Mouse (Mus musculus): ENCODE data around the gene Nxf2. TPM values are rescaled to one million over a fixed set of nuclear protein-coding genes. Genes with fewer than 3 reads are reported as not detected.

The Nxf2 gene
- 0.05 and 0.10 TPM in 2 replicates for polyA plus RNA-seq (2012; rRNA removed)

DNA sequence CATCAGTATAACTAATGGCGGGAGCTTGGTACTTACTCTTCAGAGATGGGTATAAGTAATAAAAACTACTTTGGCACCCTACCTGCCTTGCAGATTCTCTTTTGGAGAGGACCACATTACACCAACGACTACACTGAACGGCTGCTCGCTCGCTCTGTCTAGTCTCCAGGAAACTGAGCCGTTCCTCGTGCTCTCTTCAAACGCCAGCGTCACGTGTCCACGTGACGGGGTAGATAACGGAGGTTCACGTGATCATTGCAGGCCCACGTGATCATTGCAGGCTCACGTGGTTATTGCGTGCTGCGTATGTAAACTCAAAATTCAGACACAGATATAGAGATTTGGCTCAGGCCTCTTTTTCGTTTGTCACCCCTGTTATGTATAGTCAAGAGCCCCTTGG is at the start of gene Nxf2:
Gene Nxf2 (minus strand): TSS at position 209 of the 400 bp plus-strand sequence.
- Histone ChIP-seq H3K4me1 (ENCODE audit: control insufficient read depth, insufficient read depth, low read length) (no peaks in the 10 kb centered on the region), H3K27ac (ENCODE audit: insufficient read depth, low read length) (no peak within 1 kb of the TSS), H3K27me3 (ENCODE audit: control insufficient read depth, insufficient read depth, low read length) (no peaks in the 10 kb centered on the region), H3K4me3 (replicated peaks; ENCODE audit: insufficient read depth, low read depth, low read length) (peak within 1 kb of the TSS; percentile 41)
- 94% methylated on average over 19 of the region's 19 CpGs for WGBS
- DNase-seq, result no peak
- no peak for TF ChIP-seq POLR2A (IDR thresholded peaks at IDR 0.05; ENCODE audit: borderline replicate concordance, insufficient read depth, low read length)
- TF ChIP-seq CTCF (IDR thresholded peaks at IDR 0.05; ENCODE audit: borderline replicate concordance, insufficient read depth, low read depth, low read length), result no peak

DNA sequence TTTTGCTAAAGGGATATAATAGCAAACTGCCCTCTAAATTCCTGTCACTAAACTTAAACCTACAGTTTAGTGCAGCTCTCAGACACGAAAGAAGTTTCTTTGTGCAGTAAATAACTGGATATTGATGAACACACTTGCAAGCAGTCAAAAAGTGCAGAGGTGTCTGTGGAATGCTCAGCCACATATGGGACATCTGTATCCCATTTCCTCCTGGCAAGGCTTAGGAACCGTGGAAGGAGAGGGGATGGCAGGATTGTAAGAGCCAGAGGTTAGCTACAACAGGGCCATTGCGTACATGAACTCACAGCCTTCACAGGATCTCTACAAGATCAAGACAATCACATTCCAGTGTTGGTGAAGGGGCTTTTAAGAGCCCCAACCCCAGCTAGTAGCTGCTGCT is 46.8 kb upstream of the Nxf2 start:
- Histone ChIP-seq H3K27me3 (ENCODE audit: control insufficient read depth, insufficient read depth, low read length) (no peaks in the 10 kb centered on the region), H3K4me3 (replicated peaks; ENCODE audit: insufficient read depth, low read depth, low read length) (no peak overlapping the region), H3K4me1 (ENCODE audit: control insufficient read depth, insufficient read depth, low read length) (no peaks in the 10 kb centered on the region), H3K27ac (ENCODE audit: insufficient read depth, low read length) (no peak overlapping the region)
- TF ChIP-seq CTCF (IDR thresholded peaks at IDR 0.05; ENCODE audit: borderline replicate concordance, insufficient read depth, low read depth, low read length) (no peak), POLR2A (IDR thresholded peaks at IDR 0.05; ENCODE audit: borderline replicate concordance, insufficient read depth, low read length) (no peak)
- no peak for DNase-seq
- WGBS, result 63% methylated on average over 3 of the region's 3 CpGs

DNA sequence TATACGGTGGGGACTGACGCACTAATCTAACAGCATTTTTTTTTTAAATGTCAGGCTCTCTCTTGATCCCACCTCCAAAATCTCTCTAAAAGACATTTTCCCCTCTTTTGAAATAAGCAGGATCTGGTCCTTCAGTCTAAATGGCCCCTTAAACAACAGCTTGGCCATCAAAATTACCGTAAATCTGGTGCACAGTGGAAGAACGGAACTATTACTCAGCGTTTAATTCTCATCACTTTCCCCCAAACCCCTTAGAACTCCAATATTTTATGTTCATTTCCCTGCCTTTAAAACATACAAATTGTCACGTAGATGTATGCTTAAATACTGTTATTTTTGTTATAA is 44.9 kb upstream of the Nxf2 start:
- WGBS, result 21% methylated on average over 6 of the region's 6 CpGs
- DNase-seq, result no peak
- no peak overlapping the region for H3K27ac ChIP-seq (ENCODE audit: insufficient read depth, low read length)
- H3K27me3 ChIP-seq (ENCODE audit: control insufficient read depth, insufficient read depth, low read length), result no peaks in the 10 kb centered on the region
- TF ChIP-seq POLR2A (IDR thresholded peaks at IDR 0.05; ENCODE audit: borderline replicate concordance, insufficient read depth, low read length) (no peak), CTCF (IDR thresholded peaks at IDR 0.05; ENCODE audit: borderline replicate concordance, insufficient read depth, low read depth, low read length) (no peak)
- peak overlapping the region; percentile 75 for H3K4me3 ChIP-seq (replicated peaks; ENCODE audit: insufficient read depth, low read depth, low read length)
- H3K4me1 ChIP-seq (ENCODE audit: control insufficient read depth, insufficient read depth, low read length), result no peaks in the 10 kb centered on the region

DNA sequence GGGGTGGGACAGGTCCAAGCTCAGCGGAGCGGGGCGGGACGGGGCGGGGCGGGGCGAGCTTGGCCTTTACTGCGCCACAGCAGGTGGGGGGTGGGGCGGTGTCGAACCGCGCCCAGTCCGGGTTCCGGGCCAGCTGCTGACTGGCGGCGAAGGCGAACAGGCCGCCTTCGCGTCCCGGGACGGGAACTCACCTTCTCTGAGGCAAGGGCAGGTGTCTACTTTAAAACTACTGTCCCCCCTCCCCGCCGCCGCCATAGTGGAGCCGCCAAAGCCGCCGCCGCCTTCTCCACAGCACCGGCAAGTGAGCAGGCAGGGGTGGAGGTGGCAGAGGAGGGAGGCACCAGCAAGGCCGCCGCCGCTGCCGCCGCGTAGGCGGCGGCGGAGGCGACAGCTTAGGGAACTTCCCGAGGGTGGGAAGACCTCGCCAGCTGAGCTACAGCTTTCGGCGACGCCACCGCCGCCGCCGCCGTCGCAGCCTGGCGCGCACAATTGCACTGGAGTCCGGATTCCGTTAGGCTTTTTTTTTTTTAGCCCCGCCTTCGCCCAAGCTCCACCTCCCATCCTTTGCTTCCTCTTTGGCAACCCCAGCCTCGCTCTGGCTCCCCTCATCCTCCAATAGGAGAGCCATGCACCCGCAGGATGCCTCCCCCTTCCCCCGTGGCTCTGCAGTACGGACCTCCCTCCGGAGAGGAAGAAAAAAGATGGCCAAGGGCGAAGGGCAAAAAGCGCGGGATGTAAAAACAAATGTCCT is 44.3 kb upstream of the Nxf2 start, which contains the start of gene Zmat1:
Gene Zmat1 (minus strand): TSS at position 490 of the 751 bp plus-strand sequence.
- Histone ChIP-seq H3K4me3 (replicated peaks; ENCODE audit: insufficient read depth, low read depth, low read length) (peak within 1 kb of the TSS; percentile 75), H3K27me3 (ENCODE audit: control insufficient read depth, insufficient read depth, low read length) (no peaks in the 10 kb centered on the region), H3K4me1 (ENCODE audit: control insufficient read depth, insufficient read depth, low read length) (no peaks in the 10 kb centered on the region), H3K27ac (ENCODE audit: insufficient read depth, low read length) (peak within 1 kb of the TSS; percentile 100)
- TF ChIP-seq POLR2A (IDR thresholded peaks at IDR 0.05; ENCODE audit: borderline replicate concordance, insufficient read depth, low read length), result peak; percentile 54
- TF ChIP-seq CTCF (IDR thresholded peaks at IDR 0.05; ENCODE audit: borderline replicate concordance, insufficient read depth, low read depth, low read length), result no peak
- WGBS, result 3% methylated on average over 53 of the region's 65 CpGs
- DNase-seq, result peak; percentile 87 to 93

DNA sequence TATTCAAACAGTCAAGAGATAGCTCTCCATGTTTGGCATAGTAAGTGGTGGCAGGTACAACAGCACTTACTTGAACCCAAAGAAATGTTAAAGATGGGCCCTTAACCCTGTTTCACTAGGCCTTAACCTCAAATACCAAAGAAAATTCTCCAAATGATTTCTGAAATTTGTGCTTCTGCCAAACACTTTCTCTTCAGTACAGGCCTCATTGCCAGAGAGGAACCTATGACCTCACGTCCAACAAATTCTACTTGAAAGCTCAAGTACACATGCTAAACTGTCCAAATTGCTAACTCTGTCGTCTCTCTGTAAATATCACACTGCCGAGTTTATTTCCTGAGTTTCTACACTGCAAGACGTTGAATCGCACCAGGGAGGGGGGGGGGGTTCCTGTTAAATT is 43.5 kb upstream of the Nxf2 start:
- no peaks in the 10 kb centered on the region for H3K4me1 ChIP-seq (ENCODE audit: control insufficient read depth, insufficient read depth, low read length)
- no peaks in the 10 kb centered on the region for H3K27me3 ChIP-seq (ENCODE audit: control insufficient read depth, insufficient read depth, low read length)
- peak overlapping the region; percentile 58 for H3K4me3 ChIP-seq (replicated peaks; ENCODE audit: insufficient read depth, low read depth, low read length)
- no peak overlapping the region for H3K27ac ChIP-seq (ENCODE audit: insufficient read depth, low read length)
- no peak for TF ChIP-seq CTCF (IDR thresholded peaks at IDR 0.05; ENCODE audit: borderline replicate concordance, insufficient read depth, low read depth, low read length)
- no peak for TF ChIP-seq POLR2A (IDR thresholded peaks at IDR 0.05; ENCODE audit: borderline replicate concordance, insufficient read depth, low read length)
- peak in 1 of 2 experiments; percentile 2 for DNase-seq
- 16% methylated on average over 5 of the region's 5 CpGs for WGBS

DNA sequence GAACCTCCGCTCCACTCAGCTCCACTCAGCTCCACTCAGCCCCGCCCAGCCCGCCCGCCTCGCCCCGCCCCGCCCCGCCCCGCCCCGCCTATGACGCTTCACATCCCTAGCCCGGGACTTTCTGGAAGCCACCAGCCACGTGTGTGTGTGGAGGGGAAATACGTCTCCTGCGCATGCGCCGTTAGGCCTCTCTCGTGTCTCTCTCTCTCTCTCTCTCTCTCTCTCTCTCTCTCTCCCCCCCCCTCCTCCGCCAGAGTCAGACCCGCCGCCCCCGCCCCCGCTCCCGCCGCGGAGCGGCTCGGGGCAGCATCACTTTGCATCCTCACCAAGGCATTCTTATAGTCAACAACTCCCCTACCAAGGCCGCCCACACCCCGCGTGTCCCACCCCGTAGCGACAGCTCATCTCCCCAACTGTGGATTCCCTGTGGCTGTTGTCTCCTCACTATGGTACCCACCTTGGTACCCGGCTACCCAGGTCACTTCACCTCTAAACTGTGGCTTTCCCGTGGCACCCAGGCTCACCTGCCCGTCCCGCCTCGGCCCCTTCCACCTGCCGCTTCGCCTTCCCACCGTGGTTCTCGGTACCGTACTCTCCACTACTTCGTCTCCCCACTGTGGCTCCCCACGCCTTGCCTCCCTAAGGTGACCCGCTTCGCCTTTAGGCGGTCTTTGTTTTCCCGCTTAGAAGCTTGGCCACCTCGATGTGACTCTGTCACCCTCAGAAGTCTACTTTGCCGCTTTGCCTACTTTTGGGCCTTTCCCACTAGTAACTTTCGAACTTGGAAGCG is 1.1 kb downstream of the Nxf2 start:
- Histone ChIP-seq H3K27me3 (ENCODE audit: control insufficient read depth, insufficient read depth, low read length) (no peaks in the 10 kb centered on the region), H3K4me3 (replicated peaks; ENCODE audit: insufficient read depth, low read depth, low read length) (peak overlapping the region; percentile 41), H3K4me1 (ENCODE audit: control insufficient read depth, insufficient read depth, low read length) (no peaks in the 10 kb centered on the region), H3K27ac (ENCODE audit: insufficient read depth, low read length) (no peak overlapping the region)
- peak; percentile 51 to 71 for DNase-seq
- 50% methylated on average over 41 of the region's 53 CpGs for WGBS
- no peak for TF ChIP-seq CTCF (IDR thresholded peaks at IDR 0.05; ENCODE audit: borderline replicate concordance, insufficient read depth, low read depth, low read length)
- no peak for TF ChIP-seq POLR2A (IDR thresholded peaks at IDR 0.05; ENCODE audit: borderline replicate concordance, insufficient read depth, low read length)

DNA sequence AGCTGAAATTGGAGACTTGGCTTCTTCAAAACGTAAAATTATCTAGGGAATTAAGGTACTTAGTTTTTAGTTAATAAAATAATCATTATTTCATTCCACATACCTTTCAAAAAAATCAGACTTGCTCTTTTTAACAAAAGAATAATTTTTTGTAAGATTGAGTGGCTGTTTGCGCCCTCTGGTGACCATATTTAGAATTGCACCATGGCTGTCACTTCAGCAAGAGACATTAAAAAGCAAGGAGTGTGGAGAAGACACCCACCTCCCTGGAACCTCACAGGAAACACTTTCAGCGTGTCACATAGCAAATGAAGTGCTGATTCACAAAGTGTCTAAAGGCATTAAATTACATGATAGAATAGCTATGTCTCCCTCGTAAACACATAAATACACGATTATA is 34.2 kb downstream of the Nxf2 start:
- Histone ChIP-seq H3K27me3 (ENCODE audit: control insufficient read depth, insufficient read depth, low read length) (no peaks in the 10 kb centered on the region), H3K4me3 (replicated peaks; ENCODE audit: insufficient read depth, low read depth, low read length) (no peak overlapping the region), H3K4me1 (ENCODE audit: control insufficient read depth, insufficient read depth, low read length) (no peaks in the 10 kb centered on the region), H3K27ac (ENCODE audit: insufficient read depth, low read length) (no peak overlapping the region)
- 40% methylated on average over 5 of the region's 5 CpGs for WGBS
- TF ChIP-seq CTCF (IDR thresholded peaks at IDR 0.05; ENCODE audit: borderline replicate concordance, insufficient read depth, low read depth, low read length) (peak; percentile 42; the same call in 1 of the 2 replicates), POLR2A (IDR thresholded peaks at IDR 0.05; ENCODE audit: borderline replicate concordance, insufficient read depth, low read length) (no peak)
- DNase-seq, result peak; percentile 12 to 36

Measured in cerebellum, adult 2 months (tissue).